Mouse (Mus musculus): Measurements from ENCODE around the gene Tnfrsf1b. TPM values are rescaled to one million over a fixed set of nuclear protein-coding genes. Genes with fewer than 3 reads are reported as not detected.

Tnfrsf1b gene
- polyA plus RNA-seq, 1 experiment from 2014 or later = 2.3 TPM

DNA sequence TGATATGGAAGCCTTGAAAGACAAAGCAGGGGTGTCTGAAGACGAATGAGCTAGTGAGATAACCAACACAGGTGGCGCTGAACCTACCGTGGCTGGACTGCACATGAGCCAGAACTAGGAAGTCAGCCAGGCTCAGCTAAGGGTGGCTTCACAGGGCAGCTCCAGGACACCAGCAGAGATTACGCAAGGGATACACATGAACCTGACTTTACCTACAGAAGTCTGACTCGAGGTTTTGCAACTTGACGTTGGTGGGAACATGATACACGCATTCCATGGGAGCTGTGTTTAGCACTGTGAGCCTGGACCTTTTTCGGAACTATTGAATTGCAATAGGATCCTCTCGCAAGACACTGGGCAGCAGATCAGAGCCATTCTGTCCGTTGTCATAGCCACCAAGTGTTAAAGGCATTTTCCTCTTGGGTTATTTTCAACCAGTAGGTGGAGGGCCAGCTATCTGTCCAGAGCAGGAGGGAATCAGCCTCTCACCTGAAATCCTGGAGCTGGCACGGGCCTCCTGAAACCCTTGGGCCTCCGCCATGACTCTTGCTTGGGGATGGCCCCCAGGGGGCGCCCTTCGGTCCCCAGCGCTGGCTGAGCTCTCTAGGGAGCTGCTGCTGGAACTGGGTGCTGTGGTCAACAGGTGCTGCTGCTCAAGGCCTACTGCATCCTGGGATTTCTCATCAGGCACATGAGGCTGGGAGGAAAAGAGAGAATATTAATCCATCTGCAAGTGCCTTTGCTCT, 27.3 kb downstream of the Tnfrsf1b start:
- Histone ChIP-seq H3K4me2 (no peak overlapping the region), H3K9me3 (replicated peaks; ENCODE audit: control insufficient read depth, low read length) (no peaks in the 10 kb centered on the region), H3K4me1 (ENCODE audit: control insufficient read depth, insufficient read depth, low read length) (0 out of 2 replicates have a peak, but pooled peaks cover 7% of the 10 kb centered on the region), H3K9ac (ENCODE audit: low read depth, low read length) (no peak overlapping the region), H3K27ac (ENCODE audit: low read depth, low read length) (no peak overlapping the region), H3K36me3 (ENCODE audit: control insufficient read depth, insufficient read depth, low read length) (no peaks in the 10 kb centered on the region), H3K4me3 (ENCODE audit: low read depth, low read length) (no peak overlapping the region), H3K27me3 (ENCODE audit: control insufficient read depth, insufficient read depth, low read length) (no peaks in the 10 kb centered on the region)
- 58% methylated on average over 15 of the region's 15 CpGs for WGBS (ENCODE audit: insufficient replicate concordance)
- no peak for ATAC-seq (replicated peaks; ENCODE audit: insufficient number of reproducible peaks, low FRiP score, low TSS enrichment)

- Histone ChIP-seq H3K9me3 (replicated peaks; ENCODE audit: control insufficient read depth, low read length) (no peaks in the 10 kb centered on the region), H3K27ac (ENCODE audit: low read depth, low read length) (no peak overlapping the region), H3K36me3 (ENCODE audit: control insufficient read depth, insufficient read depth, low read length) (no peaks in the 10 kb centered on the region), H3K9ac (ENCODE audit: low read depth, low read length) (no peak overlapping the region), H3K27me3 (ENCODE audit: control insufficient read depth, insufficient read depth, low read length) (no peaks in the 10 kb centered on the region), H3K4me1 (ENCODE audit: control insufficient read depth, insufficient read depth, low read length) (0 out of 2 replicates have a peak, but pooled peaks cover 7% of the 10 kb centered on the region), H3K4me3 (ENCODE audit: low read depth, low read length) (no peak overlapping the region), H3K4me2 (no peak overlapping the region)
- WGBS (ENCODE audit: insufficient replicate concordance) = 73% methylated on average over 5 of the region's 5 CpGs
- no peak for ATAC-seq (replicated peaks; ENCODE audit: insufficient number of reproducible peaks, low FRiP score, low TSS enrichment)
Observed at GRCm38 (mm10) chr4:145217837-145218236, 28.8 kb downstream of the Tnfrsf1b start.

- no peak overlapping the region for H3K4me2 ChIP-seq
- no peaks in the 10 kb centered on the region for H3K9me3 ChIP-seq (replicated peaks; ENCODE audit: control insufficient read depth, low read length)
- no peak overlapping the region for H3K9ac ChIP-seq (ENCODE audit: low read depth, low read length)
- 88% methylated on average over 6 of the region's 6 CpGs for WGBS (ENCODE audit: insufficient replicate concordance)
- no peaks in the 10 kb centered on the region for H3K27me3 ChIP-seq (ENCODE audit: control insufficient read depth, insufficient read depth, low read length)
- 0 out of 2 replicates have a peak, but pooled peaks cover 5% of the 10 kb centered on the region for H3K4me1 ChIP-seq (ENCODE audit: control insufficient read depth, insufficient read depth, low read length)
- H3K36me3 ChIP-seq (ENCODE audit: control insufficient read depth, insufficient read depth, low read length) = no peaks in the 10 kb centered on the region
- no peak overlapping the region for H3K4me3 ChIP-seq (ENCODE audit: low read depth, low read length)
- no peak for ATAC-seq (replicated peaks; ENCODE audit: insufficient number of reproducible peaks, low FRiP score, low TSS enrichment)
- no peak overlapping the region for H3K27ac ChIP-seq (ENCODE audit: low read depth, low read length)
Observed at GRCm38 (mm10) chr4:145217046-145217445, 29.6 kb downstream of the Tnfrsf1b start.

DNA sequence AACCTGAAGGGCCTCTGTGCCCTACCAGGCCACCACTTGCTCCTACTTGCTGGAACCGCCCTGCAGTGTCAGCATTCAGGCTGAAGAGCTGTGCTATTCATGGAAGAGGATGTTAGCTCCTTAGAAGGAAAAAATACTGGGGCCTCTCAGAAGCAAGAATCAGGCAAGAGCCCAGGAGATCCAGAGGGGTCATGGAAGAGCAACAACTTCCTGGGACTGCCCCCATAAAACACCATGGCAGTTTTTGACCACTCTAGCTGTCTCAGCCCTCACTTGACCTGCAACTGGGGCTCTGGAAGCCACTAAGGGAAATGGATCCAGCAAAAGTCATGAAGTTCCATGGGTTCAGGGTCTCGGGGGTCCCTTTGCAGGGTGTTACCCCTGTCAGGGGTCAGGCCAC, 31.3 kb downstream of the Tnfrsf1b start:
- Histone ChIP-seq H3K4me2 (no peak overlapping the region), H3K27ac (ENCODE audit: low read depth, low read length) (no peak overlapping the region), H3K9me3 (replicated peaks; ENCODE audit: control insufficient read depth, low read length) (no peaks in the 10 kb centered on the region), H3K4me3 (ENCODE audit: low read depth, low read length) (no peak overlapping the region), H3K4me1 (ENCODE audit: control insufficient read depth, insufficient read depth, low read length) (0 out of 2 replicates have a peak, but pooled peaks cover 3% of the 10 kb centered on the region), H3K27me3 (ENCODE audit: control insufficient read depth, insufficient read depth, low read length) (no peaks in the 10 kb centered on the region), H3K36me3 (ENCODE audit: control insufficient read depth, insufficient read depth, low read length) (no peaks in the 10 kb centered on the region), H3K9ac (ENCODE audit: low read depth, low read length) (no peak overlapping the region)
- WGBS (ENCODE audit: insufficient replicate concordance) = 64% methylated on average over 2 of the region's 2 CpGs
- no peak for ATAC-seq (replicated peaks; ENCODE audit: insufficient number of reproducible peaks, low FRiP score, low TSS enrichment)

DNA sequence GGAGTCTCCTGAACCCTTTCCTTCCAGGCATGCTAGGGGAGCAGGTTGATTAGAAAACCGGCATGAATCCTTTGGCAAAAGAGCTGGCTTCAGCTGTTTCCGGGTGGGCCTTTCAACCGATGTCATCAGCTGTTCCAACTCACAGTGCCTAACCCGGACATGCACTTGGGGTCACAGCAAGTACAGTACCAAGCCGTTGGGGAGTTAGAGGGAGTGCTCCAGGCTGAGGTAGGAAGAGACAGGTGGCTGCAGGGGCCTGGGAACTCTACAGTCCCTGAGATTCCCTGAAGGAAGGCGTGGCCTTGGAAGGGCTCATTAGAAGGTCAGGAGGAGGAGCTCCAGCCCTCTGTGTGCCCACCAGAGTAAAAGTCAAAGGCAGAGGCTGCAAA, 31.9 kb downstream of the Tnfrsf1b start:
- Histone ChIP-seq H3K36me3 (ENCODE audit: control insufficient read depth, insufficient read depth, low read length) (no peaks in the 10 kb centered on the region), H3K27me3 (ENCODE audit: control insufficient read depth, insufficient read depth, low read length) (no peaks in the 10 kb centered on the region), H3K4me1 (ENCODE audit: control insufficient read depth, insufficient read depth, low read length) (0 out of 2 replicates have a peak, but pooled peaks cover 3% of the 10 kb centered on the region), H3K4me2 (no peak overlapping the region), H3K27ac (ENCODE audit: low read depth, low read length) (no peak overlapping the region), H3K9me3 (replicated peaks; ENCODE audit: control insufficient read depth, low read length) (no peaks in the 10 kb centered on the region), H3K9ac (ENCODE audit: low read depth, low read length) (no peak overlapping the region), H3K4me3 (ENCODE audit: low read depth, low read length) (no peak overlapping the region)
- 0 out of 2 replicates have a peak, but pooled peaks have one; percentile 39 for ATAC-seq (replicated peaks; ENCODE audit: insufficient number of reproducible peaks, low FRiP score, low TSS enrichment)
- WGBS (ENCODE audit: insufficient replicate concordance) = 43% methylated on average over 6 of the region's 6 CpGs

- 34% methylated on average over 8 of the region's 8 CpGs for WGBS (ENCODE audit: insufficient replicate concordance)
- H3K36me3 ChIP-seq (ENCODE audit: control insufficient read depth, insufficient read depth, low read length) = no peaks in the 10 kb centered on the region
- no peak overlapping the region for H3K9ac ChIP-seq (ENCODE audit: low read depth, low read length)
- no peaks in the 10 kb centered on the region for H3K27me3 ChIP-seq (ENCODE audit: control insufficient read depth, insufficient read depth, low read length)
- H3K4me3 ChIP-seq (ENCODE audit: low read depth, low read length) = no peak overlapping the region
- ATAC-seq (replicated peaks; ENCODE audit: insufficient number of reproducible peaks, low FRiP score, low TSS enrichment) = peak; percentile 75
- H3K27ac ChIP-seq (ENCODE audit: low read depth, low read length) = no peak overlapping the region
- 0 out of 2 replicates have a peak, but pooled peaks cover 3% of the 10 kb centered on the region for H3K4me1 ChIP-seq (ENCODE audit: control insufficient read depth, insufficient read depth, low read length)
- H3K9me3 ChIP-seq (replicated peaks; ENCODE audit: control insufficient read depth, low read length) = no peaks in the 10 kb centered on the region
- no peak overlapping the region for H3K4me2 ChIP-seq
Observed at GRCm38 (mm10) chr4:145213999-145214785, 32.5 kb downstream of the Tnfrsf1b start.

DNA sequence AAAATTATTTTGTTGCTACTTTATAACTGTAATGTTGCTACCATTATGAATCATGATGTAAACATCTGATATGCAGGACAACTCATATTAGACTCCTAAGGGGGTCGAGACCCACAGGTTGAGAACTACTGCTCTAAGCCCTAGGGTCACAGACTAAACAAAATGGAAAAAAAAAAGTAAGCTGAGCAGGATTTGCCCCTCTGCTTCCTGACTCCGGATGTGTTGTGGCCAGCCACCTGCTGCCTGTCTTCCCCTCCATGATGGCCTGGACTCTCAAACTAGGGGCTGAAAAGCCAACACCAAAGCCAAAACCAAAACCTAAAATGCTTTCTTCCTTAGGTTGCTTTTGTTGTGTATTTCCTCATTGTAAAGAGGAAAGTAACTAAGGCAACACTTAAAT, 35.6 kb downstream of the Tnfrsf1b start:
- no peak overlapping the region for H3K4me3 ChIP-seq (ENCODE audit: low read depth, low read length)
- no peak for ATAC-seq (replicated peaks; ENCODE audit: insufficient number of reproducible peaks, low FRiP score, low TSS enrichment)
- 62% methylated on average over 2 of the region's 2 CpGs for WGBS (ENCODE audit: insufficient replicate concordance)

GRCm38 (mm10) chr4:145210564-145210963, 36.1 kb downstream of the Tnfrsf1b start:
- Histone ChIP-seq H3K27ac (ENCODE audit: low read depth, low read length) (no peak overlapping the region), H3K9me3 (replicated peaks; ENCODE audit: control insufficient read depth, low read length) (no peaks in the 10 kb centered on the region), H3K9ac (ENCODE audit: low read depth, low read length) (no peak overlapping the region), H3K4me1 (ENCODE audit: control insufficient read depth, insufficient read depth, low read length) (0 out of 2 replicates have a peak, but pooled peaks cover 3% of the 10 kb centered on the region), H3K4me2 (no peak overlapping the region), H3K4me3 (ENCODE audit: low read depth, low read length) (no peak overlapping the region), H3K36me3 (ENCODE audit: control insufficient read depth, insufficient read depth, low read length) (no peaks in the 10 kb centered on the region), H3K27me3 (ENCODE audit: control insufficient read depth, insufficient read depth, low read length) (no peaks in the 10 kb centered on the region)
- ATAC-seq (replicated peaks; ENCODE audit: insufficient number of reproducible peaks, low FRiP score, low TSS enrichment) = no peak
- WGBS (ENCODE audit: insufficient replicate concordance) = 84% methylated on average over 5 of the region's 5 CpGs

More for the DNA sequence above, 35.6 kb downstream of the Tnfrsf1b start:
- Histone ChIP-seq H3K36me3 (ENCODE audit: control insufficient read depth, insufficient read depth, low read length) (no peaks in the 10 kb centered on the region), H3K4me2 (no peak overlapping the region), H3K9ac (ENCODE audit: low read depth, low read length) (no peak overlapping the region), H3K9me3 (replicated peaks; ENCODE audit: control insufficient read depth, low read length) (no peaks in the 10 kb centered on the region), H3K27ac (ENCODE audit: low read depth, low read length) (no peak overlapping the region), H3K27me3 (ENCODE audit: control insufficient read depth, insufficient read depth, low read length) (no peaks in the 10 kb centered on the region), H3K4me1 (ENCODE audit: control insufficient read depth, insufficient read depth, low read length) (0 out of 2 replicates have a peak, but pooled peaks cover 3% of the 10 kb centered on the region)
